Mouse (Mus musculus): Measurements from ENCODE around the gene Slc25a3.

DNA sequence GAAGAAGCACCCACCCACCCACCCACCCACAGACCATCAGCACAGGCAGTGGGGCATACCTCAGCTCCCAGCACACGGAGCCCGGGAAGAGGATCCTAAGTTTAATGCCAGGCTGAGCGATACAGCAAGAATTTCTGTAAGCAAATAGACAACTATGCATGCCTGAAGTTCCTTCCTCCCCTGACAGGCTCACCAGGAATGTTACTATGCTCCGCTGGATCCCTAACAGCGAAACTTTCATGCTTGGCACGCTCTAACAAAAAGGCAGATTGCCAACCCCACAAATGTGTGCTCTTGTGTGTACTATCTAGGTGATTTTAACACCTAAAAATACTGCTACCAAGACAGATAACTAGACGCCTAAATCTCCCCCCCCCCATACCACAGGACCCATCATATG is 43.5 kb upstream of the Slc25a3 start:
- TF ChIP-seq CTCF (IDR thresholded peaks at IDR 0.05; ENCODE audit: borderline replicate concordance, control insufficient read depth, extremely low read depth, insufficient read depth, low read length, poor library complexity) (no peak), POLR2A (IDR thresholded peaks at IDR 0.05; ENCODE audit: control insufficient read depth, extremely low read depth, insufficient read depth, low read length, poor library complexity) (no peak)

All from thymus, adult 2 months (tissue).